Mouse (Mus musculus) embryonic fibroblast, embryonic 13.5 days (primary cell): ENCODE measurements around the gene Srrm4. TPM values are rescaled to one million over a fixed set of nuclear protein-coding genes. Genes with fewer than 3 reads are reported as not detected.
A peak's percentile ranks its signal among the peaks of the same experiment; 100 is the strongest.

Source experiments
- H3K27ac ChIP-seq: 2 replicates; pipeline ENCODE4 v1.5.1; 2012; ENCODE audit warnings: low read length, control low read depth, inconsistent platforms; ENCODE audit not compliant: insufficient read depth
- H3K4me1 ChIP-seq: 2 replicates; pipeline ENCODE4 v1.6.1; 2011; ENCODE audit warnings: low read length; ENCODE audit not compliant: control insufficient read depth, insufficient read depth
- H3K4me3 ChIP-seq: 2 replicates; pipeline ENCODE4 v1.5.1; 2011; ENCODE audit warnings: mild to moderate bottlenecking, control low read depth, low read length; ENCODE audit not compliant: insufficient read depth
- CTCF ChIP-seq: IDR thresholded peaks from 2 replicates; pipeline ENCODE4 v1.5.1; 2011; ENCODE audit warnings: mild to moderate bottlenecking, control low read depth, low read length, moderate library complexity, borderline replicate concordance; ENCODE audit not compliant: insufficient read depth
- POLR2A ChIP-seq: IDR thresholded peaks from 2 replicates; pipeline ENCODE4 v1.6.1; 2011; ENCODE audit warnings: low read depth, mild to moderate bottlenecking, control low read depth, low read length, moderate library complexity
- polyA plus RNA-seq: library from polyadenylated mRNA; stranded (reverse); fragments of >200 nt; gene quantifications from 2 replicates; pipeline ENCODE4 v1.2.4, GENCODE M21; 2011; ENCODE audit warnings: low read depth; ENCODE audit not compliant: missing spikeins, insufficient read length

The Srrm4 gene
- polyA plus RNA-seq, 1 experiment = 2.2 TPM

DNA sequence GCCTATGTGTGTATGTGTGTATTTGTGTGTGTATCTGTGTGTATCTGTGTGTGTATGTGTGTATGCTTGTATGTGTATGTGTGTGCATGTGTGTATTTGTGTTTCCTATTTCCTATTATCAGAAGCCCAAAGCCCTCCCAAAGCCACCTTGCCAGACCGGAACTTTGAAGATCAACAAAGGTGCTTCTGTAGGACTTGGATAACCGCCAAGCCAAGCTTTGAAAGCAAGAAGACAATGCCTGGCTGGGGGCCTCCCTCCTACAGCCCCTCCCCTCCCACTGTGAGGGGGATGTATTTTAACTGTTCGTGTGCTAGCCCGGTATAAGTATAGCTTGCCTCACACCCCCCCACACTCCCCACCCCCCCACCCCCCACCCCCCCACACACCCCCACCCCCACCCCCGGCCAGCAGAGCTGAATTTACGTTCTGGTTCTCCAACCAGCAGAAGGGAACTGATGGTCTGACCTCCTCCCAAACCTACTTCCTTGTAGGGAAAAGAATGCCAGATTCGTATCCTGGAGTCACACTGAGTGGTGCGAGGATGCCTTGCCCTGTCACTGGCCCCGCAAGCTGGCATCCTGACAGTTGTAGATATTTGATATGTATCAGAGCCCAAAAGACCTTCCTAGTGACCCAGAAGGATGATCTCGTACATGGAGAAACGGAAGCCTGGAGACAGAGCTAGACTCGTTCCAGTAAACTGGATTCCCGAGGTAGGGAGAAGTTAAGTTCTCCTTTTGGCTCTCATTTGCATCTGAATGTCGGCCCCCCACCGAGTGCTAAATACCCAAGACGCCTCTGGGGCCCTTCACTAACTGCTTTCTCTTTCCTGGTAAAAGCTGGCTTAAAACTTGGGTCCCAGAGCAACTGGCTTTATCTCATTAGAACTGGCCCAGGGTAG is 181.7 kb downstream of the Srrm4 start:
- Histone ChIP-seq H3K4me3 (no peak overlapping the region), H3K27ac (peak overlapping the region; percentile 23; the same call in 1 of the 2 replicates), H3K4me1 (peaks cover 8% of the 10 kb centered on the region)
- TF ChIP-seq POLR2A (no peak), CTCF (no peak)

- Histone ChIP-seq H3K4me3 (no peak overlapping the region), H3K27ac (no peak overlapping the region), H3K4me1 (peaks cover 8% of the 10 kb centered on the region)
- TF ChIP-seq CTCF = no peak
- TF ChIP-seq POLR2A = no peak
These were observed 182.7 kb downstream of the Srrm4 start for GRCm38 (mm10) chr5:116408965-116409364.

DNA sequence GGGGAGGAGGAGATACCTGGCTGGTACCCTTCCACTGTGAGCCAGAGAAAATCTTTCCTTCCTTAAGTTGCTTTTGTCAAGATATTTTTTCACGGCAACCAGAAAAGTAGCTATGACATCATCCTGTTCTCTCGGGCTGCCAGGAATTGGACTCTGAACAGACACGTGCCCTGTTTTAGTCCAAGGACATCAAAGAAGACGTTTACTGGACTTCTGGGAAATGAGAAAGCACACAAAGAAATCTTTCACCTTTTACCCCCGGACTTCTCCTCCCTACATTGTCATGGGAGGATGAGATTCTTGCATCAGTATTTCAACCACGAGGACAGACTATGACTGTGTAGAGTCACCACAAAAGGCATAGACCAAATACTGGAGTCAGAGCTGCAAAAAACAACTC is 183.7 kb downstream of the Srrm4 start:
- H3K27ac ChIP-seq = peak overlapping the region; percentile 9; the same call in 1 of the 2 replicates
- TF ChIP-seq POLR2A = no peak
- TF ChIP-seq CTCF = no peak
- H3K4me3 ChIP-seq = no peak overlapping the region

GRCm38 (mm10) chr5:116407321-116407720 is 184.3 kb downstream of the Srrm4 start:
- Histone ChIP-seq H3K4me1 (peaks cover 8% of the 10 kb centered on the region), H3K27ac (peak overlapping the region; percentile 9; the same call in 1 of the 2 replicates), H3K4me3 (no peak overlapping the region)
- TF ChIP-seq CTCF (no peak), POLR2A (no peak)

More for the DNA sequence above, 183.7 kb downstream of the Srrm4 start:
- H3K4me1 ChIP-seq = peaks cover 8% of the 10 kb centered on the region

- peaks cover 8% of the 10 kb centered on the region for H3K4me1 ChIP-seq
- H3K27ac ChIP-seq = no peak overlapping the region
- TF ChIP-seq CTCF (no peak), POLR2A (no peak)
- H3K4me3 ChIP-seq = no peak overlapping the region
These were observed 185.1 kb downstream of the Srrm4 start for GRCm38 (mm10) chr5:116406507-116406906.

DNA sequence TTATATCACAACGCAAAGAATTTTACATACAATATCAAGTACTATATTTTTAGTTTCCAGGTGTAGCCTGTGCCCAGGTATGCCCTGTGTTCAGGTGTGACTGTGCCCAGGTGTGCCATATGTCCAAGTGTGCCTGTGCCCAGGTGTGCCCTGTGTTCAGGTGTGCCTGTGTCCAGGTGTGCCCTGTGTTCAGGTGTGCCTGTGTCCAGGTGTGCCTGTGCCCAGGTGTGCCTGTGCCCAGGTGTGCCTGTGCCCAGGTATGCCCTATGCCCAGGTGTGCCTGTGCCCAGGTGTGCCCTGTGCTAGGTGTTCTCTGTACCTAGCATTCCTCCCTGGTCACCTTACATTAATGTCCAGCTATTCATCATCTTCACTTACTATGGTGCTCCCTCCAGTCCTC is 185.7 kb downstream of the Srrm4 start:
- H3K4me1 ChIP-seq = peaks cover 8% of the 10 kb centered on the region
- TF ChIP-seq CTCF (no peak), POLR2A (no peak)
- H3K27ac ChIP-seq = no peak overlapping the region

GRCm38 (mm10) chr5:116404063-116404462 is 187.6 kb downstream of the Srrm4 start:
- Histone ChIP-seq H3K4me1 (peaks cover 2% of the 10 kb centered on the region; the same call in 1 of the 2 replicates), H3K4me3 (no peak overlapping the region), H3K27ac (no peak overlapping the region)
- TF ChIP-seq POLR2A (no peak), CTCF (no peak)

More for the DNA sequence above, 185.7 kb downstream of the Srrm4 start:
- no peak overlapping the region for H3K4me3 ChIP-seq

DNA sequence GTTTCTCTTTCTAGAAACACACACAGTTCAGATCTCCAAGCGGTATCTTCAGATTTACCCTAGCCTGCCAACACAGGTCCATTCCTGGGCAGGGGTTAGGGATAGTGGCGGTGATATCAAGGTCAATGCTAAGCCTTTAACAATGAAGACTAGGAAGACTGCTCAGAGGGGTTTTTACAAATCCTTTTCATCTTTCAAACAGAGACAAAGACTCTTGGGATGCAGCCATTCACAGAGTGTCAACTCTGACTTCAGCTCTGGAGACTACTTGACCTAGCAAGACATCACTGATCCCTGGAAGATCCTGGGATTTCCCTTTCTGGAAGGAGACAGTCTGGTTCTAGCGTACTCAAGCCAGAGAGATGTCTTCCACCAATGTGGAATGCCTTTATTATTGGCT is 190.8 kb downstream of the Srrm4 start:
- Histone ChIP-seq H3K4me3 (no peak overlapping the region), H3K27ac (no peak overlapping the region), H3K4me1 (no peaks in the 10 kb centered on the region)
- TF ChIP-seq CTCF = no peak
- TF ChIP-seq POLR2A = no peak

DNA sequence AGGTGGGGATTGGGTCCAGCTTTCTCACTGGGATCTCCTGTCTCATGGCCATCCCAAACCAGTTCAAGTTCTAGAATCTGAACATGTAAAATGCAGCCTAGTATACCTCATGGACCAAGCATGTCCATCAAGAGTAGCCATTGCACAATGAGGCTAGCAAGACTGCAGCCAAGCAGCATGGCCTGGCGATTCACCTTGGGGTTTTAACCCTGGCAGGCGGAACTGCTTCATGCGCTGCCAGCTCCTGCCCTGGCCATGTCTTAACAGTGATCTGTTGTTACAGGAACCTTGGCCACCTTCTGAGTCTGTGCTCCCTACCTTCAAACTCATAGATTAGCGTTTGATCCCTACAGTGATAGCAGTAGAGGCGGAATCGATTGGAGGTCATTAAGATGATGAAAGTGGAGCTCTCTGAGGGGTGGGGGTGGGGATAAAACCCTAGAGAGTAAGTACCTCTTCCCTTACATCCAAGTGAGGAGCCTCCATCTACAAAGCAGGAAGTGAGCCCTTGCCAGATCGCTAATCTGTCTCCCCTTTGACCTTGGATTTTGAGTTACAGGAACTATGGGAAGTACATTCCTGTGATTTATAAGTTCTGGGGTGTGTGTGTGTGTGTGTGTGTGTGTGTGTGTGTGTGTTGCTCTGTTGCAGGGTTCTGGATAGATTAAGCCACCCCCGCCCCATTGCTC is 191.4 kb downstream of the Srrm4 start:
- Histone ChIP-seq H3K4me1 (no peaks in the 10 kb centered on the region), H3K4me3 (no peak overlapping the region), H3K27ac (no peak overlapping the region)
- no peak for TF ChIP-seq CTCF
- no peak for TF ChIP-seq POLR2A

DNA sequence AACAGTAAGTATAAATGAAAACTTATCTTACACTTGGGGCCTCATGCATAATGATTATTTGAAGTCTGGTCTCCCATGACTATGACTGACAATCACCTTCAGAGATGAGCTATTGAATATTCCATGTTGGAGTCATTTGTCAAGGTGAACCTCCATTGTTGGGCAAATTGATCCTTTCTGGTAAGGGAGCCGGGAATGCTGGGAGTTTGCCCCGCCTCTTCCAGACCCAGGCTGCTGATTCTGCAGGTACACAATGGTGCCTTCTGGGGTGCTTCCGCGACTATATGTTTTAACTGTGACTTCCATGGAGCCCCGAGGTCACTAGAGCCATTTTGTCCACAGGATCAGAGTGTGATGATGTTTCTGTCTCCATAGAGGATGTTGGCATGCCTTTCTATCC is 195.5 kb downstream of the Srrm4 start:
- no peak for TF ChIP-seq CTCF
- TF ChIP-seq POLR2A = no peak
- H3K4me1 ChIP-seq = no peaks in the 10 kb centered on the region
- H3K4me3 ChIP-seq = no peak overlapping the region
- no peak overlapping the region for H3K27ac ChIP-seq
